Mouse (Mus musculus) intestine, embryonic 15.5 days (tissue): ENCODE results near the gene 6430531B16Rik. TPM values are rescaled to one million over a fixed set of nuclear protein-coding genes. Genes with fewer than 3 reads are reported as not detected.

Source experiments
- ATAC-seq: fragments of 200-750 bp; cut with Nextera tagmentation; 2 replicates; pipeline ENCODE4 v1.8.0; 2017; ENCODE audit warnings: moderate TSS enrichment, moderate library complexity
- H3K27ac ChIP-seq: fragments of 300-500 bp; sonication (generic); 2 replicates; pipeline ENCODE4 v1.5.1; 2015; ENCODE audit warnings: mild to moderate bottlenecking, inconsistent platforms
- H3K27me3 ChIP-seq: fragments of 300-500 bp; sonication (generic); replicated peaks from 2 replicates; pipeline ENCODE4 v1.6.1; 2015; ENCODE audit warnings: inconsistent platforms
- H3K36me3 ChIP-seq: fragments of 300-500 bp; sonication (generic); 2 replicates; pipeline ENCODE4 v1.6.1; 2015; ENCODE audit warnings: inconsistent platforms
- H3K4me1 ChIP-seq: fragments of 300-500 bp; sonication (generic); replicated peaks from 2 replicates; pipeline ENCODE4 v1.6.1; 2015; ENCODE audit warnings: inconsistent platforms
- H3K4me2 ChIP-seq: fragments of 300-500 bp; sonication (generic); replicated peaks from 2 replicates; pipeline ENCODE4 v1.6.1; 2015; ENCODE audit warnings: mild to moderate bottlenecking, inconsistent platforms
- H3K4me3 ChIP-seq: fragments of 300-500 bp; sonication (generic); replicated peaks from 2 replicates; pipeline ENCODE4 v1.5.1; 2015; ENCODE audit warnings: inconsistent platforms
- H3K9ac ChIP-seq: fragments of 300-500 bp; sonication (generic); 2 replicates; pipeline ENCODE4 v1.6.1; 2015; ENCODE audit warnings: inconsistent platforms
- H3K9me3 ChIP-seq: fragments of 300-500 bp; sonication (generic); 2 replicates; pipeline ENCODE4 v1.6.1; 2016; ENCODE audit warnings: inconsistent platforms
- WGBS: fragments of 180-500 bp; shearing (Covaris S2); methylation state at CpG from one replicate; pipeline ENCODE4 v1.1.7; 2015; 5-methylcytosine and 5-hydroxymethylcytosine counted together
- microRNA counts: library from miRNA; unstranded; fragments of <30 nt; microRNA quantifications from one replicate; lab custom pipeline; 2016
- polyA plus RNA-seq: library from polyadenylated mRNA; unstranded; fragments of >200 nt; fragmentation: Nextera tagmentation; extraction: Ambion mirVana; gene quantifications from 2 replicates; pipeline ENCODE4 v1.2.1, GENCODE M21; 2015

The 6430531B16Rik gene
- polyA plus RNA-seq, 1 experiment from 2014 or later = 0.15 TPM

DNA sequence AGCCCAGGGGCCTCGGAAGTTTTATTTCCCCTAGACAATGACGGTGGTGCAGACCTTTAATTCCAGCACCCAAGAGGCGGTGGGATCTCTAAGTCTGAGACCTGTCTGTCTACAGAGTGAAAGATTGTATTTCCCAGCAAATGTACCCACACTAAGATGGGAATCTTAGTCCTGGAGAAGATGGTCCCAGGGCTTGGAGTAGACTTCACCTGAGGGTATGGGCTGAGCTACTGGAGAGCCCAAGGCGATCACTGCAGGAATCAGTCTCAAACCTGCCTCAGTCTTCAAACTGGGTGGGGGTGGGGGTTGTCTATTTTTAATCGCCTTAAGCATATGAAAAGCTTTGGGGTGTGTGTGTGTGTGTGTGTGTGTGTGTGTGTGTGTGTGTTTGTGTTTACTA, 32.5 kb downstream of the 6430531B16Rik start:
- H3K27me3 ChIP-seq = peaks cover 56% of the 10 kb centered on the region
- ATAC-seq = no peak

DNA sequence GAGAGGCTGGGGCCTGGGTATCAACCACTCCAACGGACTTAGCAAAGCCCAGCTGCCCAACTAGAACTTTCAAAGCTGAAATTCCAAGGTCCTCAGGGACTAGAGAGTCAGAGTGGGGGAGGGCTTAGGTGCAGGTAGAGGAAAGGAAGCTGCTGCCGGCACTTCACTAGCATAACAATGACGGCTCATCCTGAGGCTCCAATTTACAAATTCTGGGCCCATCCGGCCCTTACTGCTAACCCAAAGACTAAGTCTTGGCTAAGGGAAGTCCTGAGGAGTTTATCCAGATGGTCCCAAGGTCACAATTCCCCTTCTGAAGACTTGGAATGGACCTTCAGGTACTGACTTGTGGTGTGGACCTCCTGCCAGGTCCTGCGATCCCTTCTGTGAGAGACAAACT, 33.0 kb downstream of the 6430531B16Rik start:
- H3K4me1 ChIP-seq = peaks cover 17% of the 10 kb centered on the region
- H3K36me3 ChIP-seq = no peaks in the 10 kb centered on the region
- no peak overlapping the region for H3K4me2 ChIP-seq
- H3K9ac ChIP-seq = no peak overlapping the region
- WGBS = 23% methylated on average over 5 of the region's 5 CpGs
- H3K27me3 ChIP-seq = peaks cover 57% of the 10 kb centered on the region
- H3K9me3 ChIP-seq = no peaks in the 10 kb centered on the region
- no peak for ATAC-seq
- H3K27ac ChIP-seq = no peak overlapping the region
- no peak overlapping the region for H3K4me3 ChIP-seq

More for the DNA sequence above, 32.5 kb downstream of the 6430531B16Rik start:
- Histone ChIP-seq H3K27ac (no peak overlapping the region), H3K36me3 (no peaks in the 10 kb centered on the region), H3K9me3 (no peaks in the 10 kb centered on the region), H3K4me2 (no peak overlapping the region), H3K4me1 (peaks cover 17% of the 10 kb centered on the region), H3K4me3 (no peak overlapping the region), H3K9ac (no peak overlapping the region)
- WGBS = 35% methylated on average over 5 of the region's 5 CpGs

DNA sequence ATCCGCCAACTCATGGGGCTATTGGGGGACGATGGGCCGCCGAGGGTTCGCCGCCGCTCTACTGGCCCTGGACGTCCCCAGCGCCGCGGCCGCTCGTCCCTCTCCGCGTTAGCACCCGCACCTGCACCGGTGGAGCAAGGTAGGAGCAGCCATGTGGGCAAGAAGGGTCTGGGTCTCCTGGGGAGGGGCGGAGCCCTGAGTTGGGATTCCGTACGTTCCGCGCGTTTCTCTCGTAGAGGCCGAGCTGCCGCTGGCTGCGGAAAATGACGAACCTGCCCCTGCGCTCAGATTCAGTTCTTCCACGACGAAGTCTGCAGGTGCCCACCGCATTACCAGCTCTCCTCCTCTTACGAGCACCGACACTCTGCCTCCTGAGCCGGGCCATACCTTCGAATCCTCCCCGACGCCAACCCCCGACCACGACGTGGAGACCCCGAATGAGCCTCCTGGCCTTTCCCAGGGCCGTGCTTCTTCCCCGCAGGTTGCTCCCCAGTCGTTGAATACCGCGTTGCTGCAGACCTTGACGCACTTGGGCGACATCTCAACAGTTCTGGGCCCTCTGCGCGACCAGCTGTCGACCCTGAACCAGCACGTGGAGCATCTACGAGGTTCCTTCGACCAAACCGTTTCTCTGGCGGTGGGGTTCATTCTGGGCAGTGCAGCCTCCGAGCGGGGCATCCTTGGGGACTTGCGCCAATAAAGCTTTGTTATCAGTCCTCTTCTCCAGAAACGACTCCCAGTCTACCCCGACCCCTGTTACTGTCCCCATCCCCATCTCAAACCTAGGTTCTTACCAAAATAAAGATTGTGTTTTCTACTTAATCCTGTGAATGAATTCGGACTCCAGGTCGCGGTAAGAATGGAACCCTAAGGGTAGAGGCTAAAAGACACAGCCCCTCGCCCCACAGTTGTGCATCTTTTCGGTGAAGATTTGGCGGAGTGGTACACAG, 34.0 kb downstream of the 6430531B16Rik start:
- H3K9ac ChIP-seq = 0 out of 2 replicates have a peak overlapping the region, but pooled peaks have one; percentile 28
- H3K4me3 ChIP-seq = peak overlapping the region; percentile 37
- H3K27ac ChIP-seq = no peak overlapping the region
- ATAC-seq = 0 out of 2 replicates have a peak, but pooled peaks have one; percentile 10
- H3K36me3 ChIP-seq = no peaks in the 10 kb centered on the region
- H3K4me2 ChIP-seq = peak overlapping the region; percentile 74
- H3K4me1 ChIP-seq = peaks cover 16% of the 10 kb centered on the region
- peaks cover 57% of the 10 kb centered on the region for H3K27me3 ChIP-seq
- 3% methylated on average over 68 of the region's 68 CpGs for WGBS
- H3K9me3 ChIP-seq = no peaks in the 10 kb centered on the region

DNA sequence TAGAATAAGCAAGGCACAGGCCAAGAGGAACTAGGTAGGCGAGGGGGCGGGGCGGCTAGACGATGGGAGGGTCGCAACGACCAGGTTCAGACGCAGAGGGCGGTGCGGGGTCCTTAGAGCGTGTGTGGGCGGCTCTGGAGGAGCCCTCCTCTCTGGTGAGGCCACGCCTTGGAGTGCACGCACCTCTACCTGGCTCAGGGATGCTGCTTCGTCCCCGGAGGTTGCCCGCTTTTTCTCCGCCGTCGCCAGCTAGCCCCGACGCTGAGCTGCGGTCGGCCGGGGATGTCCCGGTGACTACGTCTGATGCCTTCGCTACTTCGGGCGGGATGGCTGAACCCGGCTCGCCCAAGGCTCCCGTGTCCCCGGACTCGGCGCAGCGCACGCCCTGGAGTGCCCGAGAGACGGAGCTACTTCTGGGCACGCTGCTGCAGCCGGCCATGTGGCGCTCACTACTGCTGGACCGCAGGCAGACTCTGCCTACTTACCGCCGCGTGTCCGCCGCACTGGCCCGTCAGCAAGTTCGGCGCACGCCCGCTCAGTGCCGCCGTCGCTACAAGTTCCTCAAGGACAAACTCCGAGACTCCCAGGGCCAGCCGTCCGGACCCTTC, 34.8 kb downstream of the 6430531B16Rik start, which contains the start of gene Utf1:
Gene Utf1 (plus strand): TSS at position 116 of the 608 bp plus-strand sequence.
- Histone ChIP-seq H3K9ac (0 out of 2 replicates have a peak within 1 kb of the TSS, but pooled peaks have one; percentile 28), H3K27me3 (peaks cover 57% of the 10 kb centered on the region), H3K27ac (no peak within 1 kb of the TSS), H3K4me2 (peak within 1 kb of the TSS; percentile 74), H3K9me3 (no peaks in the 10 kb centered on the region), H3K36me3 (no peaks in the 10 kb centered on the region), H3K4me3 (peak within 1 kb of the TSS; percentile 37), H3K4me1 (peaks cover 14% of the 10 kb centered on the region)
- ATAC-seq = peak; percentile 70
- WGBS = 1% methylated on average over 59 of the region's 59 CpGs

DNA sequence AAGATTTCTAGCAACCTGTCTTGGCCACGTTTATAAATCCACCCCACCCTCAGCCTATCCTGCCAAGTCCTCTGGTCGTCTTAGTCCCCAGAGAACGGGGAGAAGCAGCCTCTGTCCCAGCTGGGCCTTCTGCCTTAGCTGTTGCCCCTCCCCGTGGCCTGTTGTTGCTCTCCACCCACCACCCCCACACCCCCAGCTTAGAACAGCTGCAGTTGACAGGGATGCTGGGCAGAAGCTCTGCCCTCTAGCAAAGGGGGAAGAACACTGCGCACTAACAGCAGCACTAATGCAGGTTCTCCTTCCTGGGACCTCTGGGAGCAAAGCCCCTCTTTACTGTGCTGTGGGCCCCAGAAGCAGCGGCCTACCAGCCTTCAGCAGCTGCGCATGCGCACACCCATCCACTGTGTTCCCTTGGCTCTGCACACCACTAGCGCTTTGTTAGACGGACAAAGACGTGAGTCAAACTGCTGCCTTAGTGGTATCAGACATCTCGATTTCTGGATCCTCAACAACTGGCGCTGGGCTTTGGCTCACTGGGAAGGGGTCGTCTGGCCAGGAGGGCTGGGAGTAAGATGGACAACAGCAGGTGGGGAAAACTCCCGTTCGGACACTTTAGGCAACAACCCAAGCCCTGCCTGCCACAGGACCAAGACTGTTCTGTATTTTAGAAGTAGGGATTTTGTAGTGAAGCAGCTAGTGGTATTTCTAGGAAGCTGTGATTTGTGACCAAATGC, 37.9 kb downstream of the 6430531B16Rik start:
- Histone ChIP-seq H3K9me3 (no peaks in the 10 kb centered on the region), H3K36me3 (no peaks in the 10 kb centered on the region), H3K4me1 (peaks cover 14% of the 10 kb centered on the region), H3K4me2 (no peak overlapping the region), H3K9ac (no peak overlapping the region), H3K27ac (no peak overlapping the region), H3K27me3 (peaks cover 45% of the 10 kb centered on the region), H3K4me3 (no peak overlapping the region)
- no peak for ATAC-seq
- 63% methylated on average over 16 of the region's 16 CpGs for WGBS

DNA sequence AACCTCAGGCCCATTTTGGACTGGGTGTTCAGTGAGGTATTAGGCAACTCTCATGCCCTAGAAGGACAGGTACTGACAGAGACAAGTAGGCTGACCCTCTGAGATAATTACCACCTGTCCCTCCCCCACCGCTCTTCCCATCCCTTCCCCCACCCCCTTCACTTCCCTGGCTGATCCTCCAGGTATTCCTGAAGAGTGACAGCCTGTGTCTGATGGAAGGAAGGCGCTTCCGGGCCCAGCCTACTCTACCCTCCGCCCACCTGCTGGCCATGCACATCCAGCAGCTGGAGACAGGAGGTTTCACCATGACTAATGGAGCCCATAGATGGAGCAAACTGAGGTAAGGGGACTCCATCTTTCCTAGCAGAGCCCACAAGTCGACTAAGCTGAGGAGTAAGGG, 40.7 kb downstream of the 6430531B16Rik start:
- Histone ChIP-seq H3K27me3 (peaks cover 17% of the 10 kb centered on the region), H3K9ac (no peak overlapping the region), H3K4me3 (no peak overlapping the region), H3K9me3 (no peaks in the 10 kb centered on the region), H3K36me3 (no peaks in the 10 kb centered on the region), H3K4me2 (no peak overlapping the region), H3K27ac (no peak overlapping the region), H3K4me1 (no peaks in the 10 kb centered on the region)
- no peak for ATAC-seq
- WGBS = 65% methylated on average over 5 of the region's 5 CpGs

DNA sequence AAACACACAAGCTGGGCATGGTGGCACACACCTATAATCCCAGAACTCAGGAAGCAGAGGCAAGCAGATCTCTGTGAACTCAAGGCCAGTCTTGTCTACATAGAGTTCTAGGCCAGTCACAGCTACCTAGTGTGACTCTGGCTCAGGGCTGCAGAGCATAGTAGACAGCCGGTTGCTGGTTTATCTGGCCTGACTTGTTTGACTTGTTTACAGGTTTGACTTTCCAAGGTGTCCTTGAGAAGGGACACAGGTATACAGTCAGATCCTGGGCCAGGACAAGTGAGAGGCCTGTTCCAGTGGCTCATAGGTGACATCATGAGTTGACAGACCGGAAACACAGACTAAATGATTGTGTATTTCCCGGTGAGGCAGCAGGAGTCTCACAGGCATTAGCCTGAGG, 41.4 kb downstream of the 6430531B16Rik start:
- no peak overlapping the region for H3K27ac ChIP-seq
- H3K9ac ChIP-seq = no peak overlapping the region
- no peaks in the 10 kb centered on the region for H3K4me1 ChIP-seq
- WGBS = 46% methylated on average over 3 of the region's 3 CpGs
- H3K9me3 ChIP-seq = no peaks in the 10 kb centered on the region
- no peaks in the 10 kb centered on the region for H3K36me3 ChIP-seq
- H3K4me2 ChIP-seq = no peak overlapping the region
- H3K27me3 ChIP-seq = peaks cover 12% of the 10 kb centered on the region
- ATAC-seq = peak; percentile 62
- H3K4me3 ChIP-seq = no peak overlapping the region

DNA sequence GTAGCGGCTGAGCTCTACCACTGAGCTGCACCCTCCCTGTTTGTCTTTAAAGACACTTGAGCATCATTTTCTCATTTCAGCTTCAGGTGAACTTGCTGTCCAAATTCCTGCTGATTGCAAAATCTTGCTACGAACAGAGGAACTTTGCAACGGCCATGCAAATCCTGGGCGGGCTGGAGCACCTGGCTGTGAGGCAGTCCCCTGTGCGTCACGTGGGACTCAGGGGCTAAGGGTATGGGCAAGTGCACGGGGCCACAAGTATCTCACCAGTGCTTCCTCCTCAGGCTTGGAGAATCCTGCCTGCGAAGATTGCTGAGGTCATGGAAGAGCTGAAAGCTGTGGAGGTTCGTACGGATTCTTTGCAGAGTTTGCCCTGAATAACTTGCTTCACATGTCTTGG, 41.9 kb downstream of the 6430531B16Rik start:
- H3K27ac ChIP-seq = no peak overlapping the region
- ATAC-seq = no peak
- H3K4me3 ChIP-seq = no peak overlapping the region

DNA sequence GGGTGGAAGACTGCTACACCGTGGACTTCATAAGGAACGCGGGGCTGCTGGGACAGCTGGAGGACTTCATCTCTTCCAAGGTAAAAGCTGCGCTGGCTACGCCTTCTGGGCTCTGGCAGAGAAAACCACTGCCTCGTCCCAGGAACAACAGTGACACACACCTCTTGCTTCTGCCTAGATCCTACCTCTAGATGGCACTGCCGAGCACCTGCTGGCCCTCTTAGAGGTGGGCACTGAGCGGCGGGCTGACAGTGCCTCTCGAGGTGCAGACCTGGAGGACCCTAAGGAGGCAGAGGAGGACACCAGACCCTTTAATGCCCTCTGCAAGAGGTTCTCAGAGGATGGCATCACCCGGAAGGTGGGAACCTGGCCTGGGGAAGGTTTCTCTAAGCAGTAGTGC, 47.8 kb downstream of the 6430531B16Rik start:
- no peaks in the 10 kb centered on the region for H3K4me1 ChIP-seq
- WGBS = 18% methylated on average over 11 of the region's 11 CpGs
- H3K27ac ChIP-seq = no peak overlapping the region
- H3K9ac ChIP-seq = no peak overlapping the region
- no peaks in the 10 kb centered on the region for H3K27me3 ChIP-seq
- no peaks in the 10 kb centered on the region for H3K36me3 ChIP-seq
- H3K4me2 ChIP-seq = no peak overlapping the region
- 0 out of 2 replicates have a peak, but pooled peaks have one; percentile 31 for ATAC-seq
- no peaks in the 10 kb centered on the region for H3K9me3 ChIP-seq
- H3K4me3 ChIP-seq = no peak overlapping the region

More for the DNA sequence above, 41.9 kb downstream of the 6430531B16Rik start:
- H3K4me1 ChIP-seq = no peaks in the 10 kb centered on the region
- peaks cover 7% of the 10 kb centered on the region for H3K27me3 ChIP-seq
- H3K9ac ChIP-seq = no peak overlapping the region
- H3K9me3 ChIP-seq = no peaks in the 10 kb centered on the region
- H3K4me2 ChIP-seq = no peak overlapping the region
- no peaks in the 10 kb centered on the region for H3K36me3 ChIP-seq
- 86% methylated on average over 10 of the region's 10 CpGs for WGBS

MicroRNA genes within 50 kb of the gene (microRNA counts, 519-probe panel; counts per million panel counts)
- 2,096 counts per million, percentile 49 among the panel's probes with 10 or more counts for microRNA mmu-miR-202-3p (lab: Ali Mortazavi, UCI)
- microRNA mmu-miR-202-5p (lab: Ali Mortazavi, UCI) = 2,415 counts per million, percentile 62 among the panel's probes with 10 or more counts

Other genes starting within 250 kb of the 6430531B16Rik start
- 0.11 and 0.96 TPM in 2 replicates for gene Adgra1, start 144.6 kb downstream of the 6430531B16Rik start, polyA plus RNA-seq
- 0.13 and 0.24 TPM in 2 replicates for gene Kndc1, start 84.1 kb downstream of the 6430531B16Rik start, polyA plus RNA-seq
- gene Utf1, start 35.0 kb downstream of the 6430531B16Rik start, polyA plus RNA-seq = not detected in 2 replicates
- gene Adam8, start 13.8 kb upstream of the 6430531B16Rik start, polyA plus RNA-seq = 1.3 and 2.2 TPM in 2 replicates
- gene Zfp511, start 57.6 kb upstream of the 6430531B16Rik start, polyA plus RNA-seq = 32.2 and 32.9 TPM in 2 replicates
- gene Tubgcp2, start 57.9 kb upstream of the 6430531B16Rik start, polyA plus RNA-seq = 39.8 and 41.3 TPM in 2 replicates
- not detected in 2 replicates for gene Msx3, start 70.3 kb upstream of the 6430531B16Rik start, polyA plus RNA-seq
- 3.4 and 3.7 TPM in 2 replicates for gene Caly, start 103.8 kb upstream of the 6430531B16Rik start, polyA plus RNA-seq
- 487 and 598 TPM in 2 replicates for gene Prap1, start 114.6 kb upstream of the 6430531B16Rik start, polyA plus RNA-seq
- gene Fuom, start 123.7 kb upstream of the 6430531B16Rik start, polyA plus RNA-seq = 53.5 and 59.6 TPM in 2 replicates
- 38.3 and 38.4 TPM in 2 replicates for gene Paox, start 137.0 kb upstream of the 6430531B16Rik start, polyA plus RNA-seq
- 183 and 188 TPM in 2 replicates for gene Echs1, start 137.7 kb upstream of the 6430531B16Rik start, polyA plus RNA-seq
- gene Mtg1, start 158.8 kb upstream of the 6430531B16Rik start, polyA plus RNA-seq = 24.0 and 27.3 TPM in 2 replicates
- gene Sprn, start 176.1 kb upstream of the 6430531B16Rik start, polyA plus RNA-seq = 1.2 and 1.7 TPM in 2 replicates
- not detected in 2 replicates for gene Olfr522, start 186.0 kb upstream of the 6430531B16Rik start, polyA plus RNA-seq
- gene Olfr523, start 194.5 kb upstream of the 6430531B16Rik start, polyA plus RNA-seq = not detected in 2 replicates
- not detected in 2 replicates for gene Olfr524, start 227.2 kb upstream of the 6430531B16Rik start, polyA plus RNA-seq
- gene Cd163l1, start 239.5 kb upstream of the 6430531B16Rik start, polyA plus RNA-seq = 0.09 and 0.20 TPM in 2 replicates